Mouse (Mus musculus): Measurements from ENCODE around the gene Rabep1.
A peak's percentile ranks its signal among the peaks of the same experiment; 100 is the strongest.
"Not testable (repeated sequence)": the region's sequence is repeated elsewhere in the genome, so short reads cannot be mapped to it uniquely, and the experiment has no call there.

Rabep1 gene

DNA sequence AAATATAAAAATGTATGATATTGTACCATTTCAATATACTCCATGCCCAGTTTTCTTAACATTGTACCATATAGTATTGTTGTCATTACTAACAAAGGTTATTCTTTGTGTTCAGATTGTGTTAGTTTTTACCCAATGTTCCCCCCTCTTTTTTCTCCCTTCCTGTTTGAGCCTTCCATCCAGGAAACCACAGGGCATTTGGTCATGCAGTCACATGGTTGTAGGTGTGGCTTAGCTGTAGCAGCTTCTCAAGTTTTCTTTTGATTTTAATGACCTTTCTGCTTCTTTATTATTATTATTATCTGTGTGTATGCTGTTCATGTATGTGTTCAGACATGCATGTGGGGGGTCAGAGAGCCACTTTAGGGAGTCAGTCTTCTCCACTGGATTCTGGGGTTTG lies 47.0 kb downstream of the Rabep1 start:
- DNase-seq (ENCODE audit: low spot score in 2 of 2): no peak

GRCm38 (mm10) chr11:70897680-70898079 lies 53.1 kb downstream of the Rabep1 start:
- no peak for DNase-seq (ENCODE audit: low spot score in 2 of 2)

GRCm38 (mm10) chr11:70898182-70898581 lies 53.6 kb downstream of the Rabep1 start:
- not testable (repeated sequence) for DNase-seq (ENCODE audit: low spot score in 2 of 2)

DNA sequence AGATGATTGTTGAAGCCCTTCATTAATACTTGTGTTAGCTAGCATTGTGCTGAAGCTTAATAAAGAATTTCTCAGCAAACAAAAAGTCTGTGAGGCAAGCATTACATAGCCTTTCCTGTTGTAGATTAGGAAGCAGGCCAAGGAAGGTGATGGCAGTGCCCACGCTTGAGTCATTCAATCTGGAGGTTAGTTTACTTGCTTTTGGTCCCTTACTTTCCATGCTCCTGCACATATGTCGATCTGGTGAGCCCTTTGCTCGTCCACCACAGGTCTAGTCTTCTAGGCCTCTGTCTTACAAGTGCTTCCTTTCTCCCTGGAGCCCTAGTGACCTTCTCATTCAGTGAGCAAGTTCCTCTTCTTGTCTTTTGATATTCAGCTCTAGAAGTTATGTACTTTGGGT lies 62.1 kb downstream of the Rabep1 start:
- DNase-seq (ENCODE audit: low spot score in 2 of 2): no peak

DNA sequence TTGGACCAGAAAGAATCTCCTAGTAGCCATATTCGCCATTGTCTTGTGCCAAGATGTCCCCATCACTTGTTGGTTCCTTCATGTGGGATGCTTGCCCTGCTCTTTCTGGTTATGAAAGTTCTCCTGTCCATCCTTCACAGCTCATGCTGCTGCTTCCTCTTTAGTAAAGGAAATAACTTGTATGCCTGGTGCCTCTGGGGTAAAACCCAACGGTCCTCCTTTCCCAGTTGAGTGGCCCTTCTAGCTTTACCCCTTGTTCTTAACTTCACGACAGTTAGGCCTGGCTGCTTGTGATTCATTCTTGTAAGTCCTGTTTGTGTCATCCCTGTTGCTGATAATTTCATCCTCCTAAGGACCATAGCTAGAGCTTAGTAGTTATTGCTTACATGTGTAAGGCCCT lies 66.7 kb downstream of the Rabep1 start:
- no peak for DNase-seq (ENCODE audit: low spot score in 2 of 2)

- DNase-seq (ENCODE audit: low spot score in 2 of 2): no peak
Measured at GRCm38 (mm10) chr11:70911920-70912319, 67.3 kb downstream of the Rabep1 start.

DNA sequence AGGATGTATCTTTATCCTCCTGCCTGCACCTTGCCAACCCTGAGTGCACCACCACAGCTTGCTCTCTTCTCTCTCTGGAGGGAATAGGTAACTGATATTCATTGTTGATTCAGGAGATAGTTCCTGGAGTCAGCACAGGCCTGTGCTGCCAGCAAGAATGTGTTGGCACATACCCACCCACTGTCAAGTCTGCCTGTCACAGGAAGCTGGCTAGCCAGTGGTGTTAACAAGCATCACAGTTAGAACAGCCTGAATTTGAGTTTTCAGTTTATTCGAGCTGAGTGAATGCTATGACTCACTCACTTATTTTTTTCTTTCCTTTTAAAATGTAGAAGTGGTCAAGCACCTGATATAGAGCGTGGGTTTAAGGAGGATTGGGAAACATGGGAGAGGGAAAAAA lies 73.3 kb downstream of the Rabep1 start:
- no peak for DNase-seq (ENCODE audit: low spot score in 2 of 2)

- no peak for DNase-seq (ENCODE audit: low spot score in 2 of 2)
Measured at GRCm38 (mm10) chr11:70919524-70919923, 74.9 kb downstream of the Rabep1 start.

DNA sequence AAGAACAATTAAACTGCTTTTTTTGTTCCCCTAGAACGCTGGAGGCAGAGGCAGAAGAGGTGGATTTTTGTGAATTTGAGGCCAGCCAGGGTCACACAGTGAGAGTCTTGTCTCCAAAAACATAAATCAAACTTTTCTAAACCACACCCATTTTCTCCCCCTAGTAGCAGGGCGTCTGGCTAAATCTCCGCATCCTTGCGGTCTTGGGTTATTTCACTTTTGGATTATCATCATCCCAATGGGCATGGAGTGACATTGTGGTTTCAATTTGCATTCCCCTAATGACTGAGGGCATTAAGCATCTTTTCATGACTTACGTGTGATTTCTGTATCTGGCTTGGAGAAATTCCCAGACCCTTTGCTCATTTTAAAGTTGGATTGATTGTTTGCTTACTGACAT lies 86.9 kb downstream of the Rabep1 start:
- no peak for DNase-seq (ENCODE audit: low spot score in 2 of 2)

DNA sequence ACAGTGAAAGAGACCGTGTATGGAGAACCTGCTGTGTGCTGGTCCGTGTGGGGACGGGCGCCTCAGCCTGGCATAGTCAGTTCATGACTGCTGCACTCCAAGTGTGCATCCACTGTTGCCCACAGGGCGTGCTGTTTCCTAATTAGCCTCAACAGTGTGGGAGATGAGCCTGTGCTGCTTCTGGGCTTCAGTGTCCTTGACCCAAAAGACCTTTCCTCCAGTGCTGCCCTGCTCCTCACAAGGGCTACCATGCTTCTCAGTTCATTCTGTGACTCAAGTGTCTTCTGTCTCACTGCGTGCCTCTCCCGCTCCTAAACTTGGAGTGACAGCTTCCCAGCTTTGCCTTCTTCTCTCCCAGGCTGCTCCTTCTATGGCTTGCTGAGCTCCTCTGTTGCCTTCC lies 90.7 kb downstream of the Rabep1 start:
- DNase-seq (ENCODE audit: low spot score in 2 of 2): no peak

- no peak for DNase-seq (ENCODE audit: low spot score in 2 of 2)
Measured at GRCm38 (mm10) chr11:70942596-70942995, 98.0 kb downstream of the Rabep1 start.

- DNase-seq (ENCODE audit: low spot score in 2 of 2): no peak
Measured at GRCm38 (mm10) chr11:70943651-70944050, 99.1 kb downstream of the Rabep1 start.

GRCm38 (mm10) chr11:70944935-70945817 lies 100.6 kb downstream of the Rabep1 start:
- DNase-seq (ENCODE audit: low spot score in 2 of 2): no peak

DNA sequence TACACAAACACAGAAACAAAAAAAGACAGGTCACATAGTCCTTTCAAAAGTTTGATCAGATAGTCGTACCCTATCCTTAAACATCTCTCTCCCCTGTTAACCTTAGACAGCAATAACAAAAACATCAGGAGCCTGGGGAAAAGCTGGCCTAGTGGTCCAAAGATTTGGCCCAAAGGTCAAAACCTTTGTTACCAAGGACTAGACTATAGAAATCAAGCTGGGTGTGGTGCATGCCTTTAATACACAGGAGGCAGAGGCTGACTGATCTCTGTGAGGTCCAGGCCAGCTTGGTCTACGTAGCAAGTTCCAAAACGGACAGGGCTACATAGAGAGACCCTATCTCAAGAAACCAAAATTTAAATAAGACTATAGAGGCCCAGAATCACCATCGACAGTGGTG lies 110.1 kb downstream of the Rabep1 start:
- DNase-seq (ENCODE audit: low spot score in 2 of 2): no peak

- DNase-seq (ENCODE audit: low spot score in 2 of 2): no peak
Measured at GRCm38 (mm10) chr11:70960786-70961554, 116.4 kb downstream of the Rabep1 start.

DNA sequence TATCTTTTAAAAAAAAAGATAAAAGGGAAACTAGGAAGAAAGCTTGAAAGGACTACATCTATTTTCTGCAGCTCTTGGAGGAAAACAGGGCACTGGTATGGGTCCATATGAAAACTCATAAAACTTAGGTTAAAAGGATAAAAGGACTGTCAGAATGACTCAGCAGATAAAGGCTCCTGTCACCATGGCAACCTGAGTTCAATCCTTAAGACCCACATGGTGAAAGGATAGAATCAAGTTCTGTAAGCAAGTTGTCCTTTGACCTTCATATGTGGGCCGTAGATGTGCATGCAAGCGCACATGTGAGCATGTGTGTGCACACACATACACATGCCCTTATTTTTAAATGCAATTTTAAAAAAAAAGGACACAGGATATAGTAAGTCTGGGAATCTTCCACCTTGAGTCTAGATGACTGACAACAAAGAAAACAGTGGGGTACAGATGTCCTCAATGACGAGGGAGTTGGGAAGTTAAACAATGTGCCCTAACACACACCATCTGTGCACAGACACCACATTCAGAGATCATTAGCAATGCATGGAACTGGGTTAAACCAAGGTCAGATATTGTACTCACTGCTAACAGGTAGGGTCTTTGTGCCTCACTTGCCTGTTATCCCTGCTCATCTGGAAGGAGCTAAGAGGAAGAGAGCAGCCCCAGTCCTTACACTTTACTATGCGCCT lies 119.8 kb downstream of the Rabep1 start:
- no peak for DNase-seq (ENCODE audit: low spot score in 2 of 2)

GRCm38 (mm10) chr11:70969271-70969794 lies 124.8 kb downstream of the Rabep1 start:
- DNase-seq (ENCODE audit: low spot score in 2 of 2): no peak

DNA sequence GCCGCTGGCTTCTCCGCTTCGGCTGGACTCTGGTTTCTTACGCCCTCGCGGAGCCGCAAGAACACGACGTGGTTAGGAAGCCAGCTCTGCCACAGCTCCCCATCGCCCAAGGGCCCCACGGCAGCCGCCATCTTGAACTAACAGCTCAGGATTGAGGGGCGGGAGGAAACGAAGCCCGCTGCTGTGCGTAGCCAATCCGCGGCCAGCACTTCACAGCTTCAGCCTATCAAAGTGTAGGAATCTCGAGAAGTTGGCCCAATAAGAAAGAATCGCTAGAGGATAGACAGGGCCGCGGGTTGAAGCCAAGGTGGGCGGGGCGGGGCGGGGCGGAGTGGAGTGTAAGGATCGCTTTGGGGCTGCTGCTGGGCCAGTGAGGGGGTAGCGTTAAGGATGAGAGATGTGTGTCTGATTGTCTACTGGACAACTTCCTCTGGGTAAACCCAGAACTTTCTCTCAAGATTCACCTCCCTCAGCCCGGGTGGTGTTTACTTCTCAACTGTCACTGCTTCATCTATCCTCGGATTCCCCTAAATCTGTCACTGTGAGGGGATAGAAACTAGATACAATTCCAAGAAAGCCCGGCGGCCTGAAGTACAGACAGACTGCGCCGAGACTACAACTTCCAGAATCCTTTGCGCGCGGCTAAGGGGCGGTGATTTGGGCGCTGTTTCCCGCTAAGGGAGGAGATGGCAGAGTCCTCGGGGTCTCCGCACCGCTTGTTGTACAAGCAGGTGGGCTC lies 125.4 kb downstream of the Rabep1 start, which contains the start of the genes Nup88 and Rpain:
Gene Nup88 (minus strand): TSS at position 153 of the 739 bp plus-strand sequence.
Gene Rpain (plus strand): TSS at position 393 of the 739 bp plus-strand sequence.
- peak; percentile 77 to 91 for DNase-seq (ENCODE audit: low spot score in 2 of 2)

GRCm38 (mm10) chr11:70970560-70971540 lies 126.3 kb downstream of the Rabep1 start:
- no peak for DNase-seq (ENCODE audit: low spot score in 2 of 2)

- DNase-seq (ENCODE audit: low spot score in 2 of 2): no peak
Measured at GRCm38 (mm10) chr11:70972586-70972985, 128.0 kb downstream of the Rabep1 start.
